Mouse (Mus musculus): ENCODE results near the gene Hc. TPM values are rescaled to one million over a fixed set of nuclear protein-coding genes. Genes with fewer than 3 reads are reported as not detected.

Hc gene
- polyA plus RNA-seq, 1 experiment from 2014 or later, result 0.45 TPM

DNA sequence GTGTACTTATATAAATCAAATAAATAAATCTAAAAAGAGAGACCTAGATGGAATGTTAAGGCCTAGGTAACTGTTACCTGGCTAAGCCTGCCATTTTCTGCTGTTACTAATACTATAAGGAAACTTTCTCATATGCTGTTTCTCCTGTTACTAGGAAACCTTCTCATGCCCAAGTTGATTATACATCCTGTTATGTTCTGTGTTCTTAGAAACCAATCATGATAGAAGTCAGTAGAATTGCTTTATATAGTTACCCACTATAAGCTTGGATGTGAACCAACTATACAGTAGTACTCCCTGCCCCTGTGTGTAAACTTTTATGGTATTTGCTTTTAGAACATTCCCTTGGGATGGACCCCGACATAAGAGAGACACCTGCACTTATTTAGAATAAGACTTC is 73.6 kb downstream of the Hc start:
- Histone ChIP-seq H3K9ac (no peak overlapping the region), H3K4me3 (replicated peaks) (no peak overlapping the region)
- no peak for ATAC-seq (ENCODE audit: low FRiP score)

DNA sequence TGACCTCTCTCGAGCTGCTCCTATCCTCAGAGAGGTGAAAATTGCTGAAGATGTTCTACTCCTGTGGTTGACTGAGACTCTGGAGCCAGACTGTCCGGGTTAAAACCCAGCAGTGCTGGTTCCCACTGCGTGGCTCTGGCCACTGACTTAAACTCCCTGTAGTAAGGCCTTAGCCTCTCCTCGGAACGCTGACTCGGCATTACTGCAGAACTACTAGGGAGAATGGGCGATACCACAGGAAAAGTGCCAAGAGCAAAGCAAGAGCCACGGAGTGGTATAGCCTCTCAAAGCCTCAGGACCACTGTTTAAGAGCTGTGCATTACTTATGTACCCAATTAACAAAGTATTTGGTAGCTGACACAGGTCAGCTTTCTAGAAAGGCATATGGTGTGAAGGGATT is 76.4 kb downstream of the Hc start:
- H3K27ac ChIP-seq, result no peak overlapping the region
- H3K36me3 ChIP-seq (replicated peaks), result no peaks in the 10 kb centered on the region
- H3K4me3 ChIP-seq (replicated peaks), result no peak overlapping the region
- no peaks in the 10 kb centered on the region for H3K9me3 ChIP-seq
- WGBS, result 89% methylated on average over 8 of the region's 8 CpGs
- H3K9ac ChIP-seq, result no peak overlapping the region
- no peak for ATAC-seq (ENCODE audit: low FRiP score)
- no peak overlapping the region for H3K4me2 ChIP-seq
- H3K27me3 ChIP-seq, result no peaks in the 10 kb centered on the region
- H3K4me1 ChIP-seq, result peaks cover 13% of the 10 kb centered on the region

More for the DNA sequence above, 73.6 kb downstream of the Hc start:
- Histone ChIP-seq H3K4me2 (no peak overlapping the region), H3K36me3 (replicated peaks) (no peaks in the 10 kb centered on the region), H3K4me1 (peaks cover 14% of the 10 kb centered on the region), H3K27ac (no peak overlapping the region), H3K9me3 (no peaks in the 10 kb centered on the region), H3K27me3 (no peaks in the 10 kb centered on the region)
- WGBS, result 84% methylated on average over 1 of the region's 1 CpGs

DNA sequence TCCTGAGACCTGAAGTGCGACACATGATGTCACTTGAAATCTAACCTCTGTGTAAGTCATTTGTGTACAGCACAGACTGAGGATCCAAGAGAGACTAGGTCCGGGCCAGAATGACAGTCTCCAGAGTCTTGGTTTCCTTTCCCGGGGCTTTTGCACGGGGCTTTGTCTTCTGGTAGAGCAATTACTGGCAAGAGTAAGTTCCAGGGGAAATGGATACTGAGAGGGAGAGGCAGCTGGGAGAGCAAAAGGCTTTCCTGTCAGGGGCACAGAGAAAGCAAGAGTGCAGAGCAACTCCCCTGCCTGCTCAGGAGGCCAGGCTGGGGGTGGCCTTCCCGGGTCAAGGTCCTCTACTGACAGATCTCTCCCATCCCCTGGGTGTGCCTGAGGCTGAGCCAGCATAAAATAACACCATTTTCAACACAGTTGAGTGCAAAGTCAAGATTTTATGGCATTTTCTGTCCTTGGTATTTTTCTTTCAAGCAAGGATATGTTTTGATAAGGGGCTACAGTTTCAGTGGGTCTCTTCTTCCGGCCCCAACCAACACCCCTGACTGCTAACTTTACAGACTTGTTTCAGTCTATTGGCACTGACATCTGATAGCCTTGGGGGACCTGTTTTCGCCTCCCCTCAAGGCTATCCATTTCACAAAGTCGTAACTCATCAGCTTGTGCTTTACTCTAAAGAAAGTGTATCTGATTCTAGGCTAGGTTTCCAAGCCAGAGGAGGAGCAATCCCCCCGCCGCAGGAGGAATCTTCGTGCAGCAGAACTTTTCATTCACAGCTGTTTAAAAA is 78.1 kb downstream of the Hc start:
- no peak overlapping the region for H3K27ac ChIP-seq
- H3K36me3 ChIP-seq (replicated peaks), result no peaks in the 10 kb centered on the region
- no peak overlapping the region for H3K9ac ChIP-seq
- H3K4me3 ChIP-seq (replicated peaks), result no peak overlapping the region
- no peaks in the 10 kb centered on the region for H3K9me3 ChIP-seq
- peaks cover 13% of the 10 kb centered on the region for H3K4me1 ChIP-seq
- no peak overlapping the region for H3K4me2 ChIP-seq
- no peaks in the 10 kb centered on the region for H3K27me3 ChIP-seq
- no peak for ATAC-seq (ENCODE audit: low FRiP score)
- 67% methylated on average over 11 of the region's 11 CpGs for WGBS

DNA sequence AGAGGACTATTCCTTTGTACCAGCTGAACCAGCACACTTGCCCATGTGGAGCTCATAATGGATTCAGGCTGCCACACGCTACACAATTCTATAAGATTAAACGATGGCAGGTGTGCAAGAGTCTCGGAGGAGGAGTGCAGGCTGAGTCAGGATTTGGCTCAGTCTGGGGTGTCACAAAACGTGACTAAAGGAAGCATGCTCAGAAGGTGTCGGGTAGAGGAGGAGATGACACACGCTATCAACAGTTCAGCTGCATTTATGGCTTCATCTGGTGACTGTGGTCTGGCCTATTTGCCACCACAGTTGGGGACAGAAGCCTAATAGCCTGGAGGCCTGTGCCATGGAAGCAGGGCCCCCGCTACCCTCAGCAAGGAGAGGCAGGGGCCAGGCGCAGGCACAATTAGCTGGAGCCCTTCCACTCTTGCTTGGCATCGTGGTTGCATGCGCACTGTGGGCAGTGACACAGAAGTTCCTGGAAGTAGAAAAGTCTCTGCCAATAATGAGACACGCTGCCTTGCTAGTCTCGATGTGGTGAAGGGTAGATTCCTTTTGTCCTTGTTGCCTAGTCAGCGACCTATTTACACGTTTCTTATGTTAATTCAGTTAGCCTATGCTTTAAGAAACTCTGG is 79.0 kb downstream of the Hc start:
- H3K36me3 ChIP-seq (replicated peaks), result no peaks in the 10 kb centered on the region
- H3K27ac ChIP-seq, result no peak overlapping the region
- 60% methylated on average over 14 of the region's 14 CpGs for WGBS
- no peak overlapping the region for H3K9ac ChIP-seq
- H3K4me1 ChIP-seq, result peaks cover 13% of the 10 kb centered on the region
- no peaks in the 10 kb centered on the region for H3K27me3 ChIP-seq
- no peak for ATAC-seq (ENCODE audit: low FRiP score)
- H3K9me3 ChIP-seq, result no peaks in the 10 kb centered on the region
- H3K4me2 ChIP-seq, result no peak overlapping the region
- no peak overlapping the region for H3K4me3 ChIP-seq (replicated peaks)

DNA sequence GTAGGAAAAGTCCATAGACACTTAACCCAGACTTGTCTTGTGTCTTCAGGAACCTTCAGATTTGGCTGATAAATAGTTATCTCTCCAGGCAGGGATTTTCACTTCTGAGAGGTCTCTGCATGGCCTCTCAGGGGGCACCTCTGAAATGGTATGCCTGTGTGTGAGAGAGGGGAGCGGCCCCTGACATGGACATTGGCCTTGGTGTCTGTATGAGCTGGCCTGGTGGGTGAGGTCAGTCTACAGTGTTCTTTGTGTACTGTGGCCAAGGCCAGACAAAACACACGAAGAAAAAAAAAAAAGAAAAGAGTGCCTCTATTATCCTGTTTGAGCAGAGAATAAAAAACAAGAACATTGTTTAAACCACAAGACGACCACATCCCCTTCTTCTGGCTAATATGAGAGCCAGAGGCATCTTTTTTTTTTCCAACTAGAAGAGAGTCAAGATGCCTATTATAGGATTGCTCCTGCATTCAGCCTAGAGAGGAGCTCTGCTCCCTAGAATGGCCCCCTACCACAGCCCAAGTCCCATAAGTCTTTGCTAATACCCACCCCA is 81.7 kb downstream of the Hc start:
- Histone ChIP-seq H3K9ac (no peak overlapping the region), H3K36me3 (replicated peaks) (no peaks in the 10 kb centered on the region), H3K4me1 (peaks cover 13% of the 10 kb centered on the region), H3K4me2 (no peak overlapping the region), H3K27ac (no peak overlapping the region), H3K4me3 (replicated peaks) (no peak overlapping the region), H3K9me3 (no peaks in the 10 kb centered on the region), H3K27me3 (no peaks in the 10 kb centered on the region)
- no peak for ATAC-seq (ENCODE audit: low FRiP score)
- 62% methylated on average over 3 of the region's 3 CpGs for WGBS

DNA sequence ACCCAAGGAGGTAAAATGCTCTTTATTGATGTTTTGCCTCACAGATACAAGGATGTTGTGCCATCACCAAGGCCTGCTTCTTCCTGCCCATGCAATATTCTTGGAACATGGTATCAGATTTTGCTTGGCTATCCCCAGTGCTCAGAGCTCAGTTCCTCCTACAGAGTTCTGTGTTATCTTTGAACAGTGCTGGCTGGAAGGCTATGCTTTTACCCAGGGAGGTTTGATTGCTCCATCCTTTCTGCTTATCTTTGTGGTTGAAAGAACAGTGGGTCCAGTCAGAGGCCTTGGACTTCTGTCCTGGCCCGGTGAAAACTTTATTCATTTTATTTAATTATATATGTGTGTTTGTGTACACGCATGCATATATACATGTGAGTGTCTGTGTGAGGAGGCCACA is 83.0 kb downstream of the Hc start:
- ATAC-seq (ENCODE audit: low FRiP score), result no peak
- H3K9ac ChIP-seq, result no peak overlapping the region
- no peak overlapping the region for H3K4me3 ChIP-seq (replicated peaks)
- no peaks in the 10 kb centered on the region for H3K27me3 ChIP-seq
- H3K4me2 ChIP-seq, result no peak overlapping the region
- no peak overlapping the region for H3K27ac ChIP-seq
- no peaks in the 10 kb centered on the region for H3K36me3 ChIP-seq (replicated peaks)
- WGBS, result 97% methylated on average over 2 of the region's 2 CpGs
- peaks cover 12% of the 10 kb centered on the region for H3K4me1 ChIP-seq
- H3K9me3 ChIP-seq, result no peaks in the 10 kb centered on the region

DNA sequence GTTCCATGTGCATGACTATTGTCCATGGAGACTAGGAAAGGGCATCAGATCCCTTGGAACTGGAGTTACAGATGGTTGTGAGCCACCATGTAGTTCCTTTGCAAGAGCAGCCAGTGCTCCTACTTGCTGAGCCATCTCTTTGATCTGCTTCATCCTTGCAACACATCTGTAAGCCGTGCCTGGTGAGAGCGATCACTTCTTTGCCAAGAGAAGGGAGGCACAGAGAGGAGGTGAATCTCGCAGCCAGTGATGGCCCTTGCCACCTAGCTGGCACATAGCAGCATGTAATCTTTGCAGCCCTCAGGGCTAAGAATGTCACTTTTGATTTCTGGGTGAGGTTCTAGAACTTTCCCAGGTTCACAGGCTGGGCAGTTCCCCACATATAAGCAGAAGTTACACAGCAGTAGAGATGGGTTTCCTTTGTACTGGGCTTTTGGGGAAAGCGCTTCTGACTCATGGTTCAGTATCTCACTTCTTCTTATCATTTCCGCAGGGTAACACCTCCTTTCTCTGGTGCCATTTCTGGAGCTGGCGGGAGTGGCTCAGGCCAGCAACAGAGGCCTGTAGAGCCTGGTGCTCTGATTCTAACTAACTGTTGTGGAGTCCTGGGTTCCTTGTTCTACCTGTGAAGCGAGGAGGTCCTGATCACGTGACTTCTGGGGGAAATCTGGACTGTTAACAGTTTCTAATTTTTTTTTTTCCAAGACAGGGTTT is 84.1 kb downstream of the Hc start:
- 89% methylated on average over 8 of the region's 8 CpGs for WGBS

DNA sequence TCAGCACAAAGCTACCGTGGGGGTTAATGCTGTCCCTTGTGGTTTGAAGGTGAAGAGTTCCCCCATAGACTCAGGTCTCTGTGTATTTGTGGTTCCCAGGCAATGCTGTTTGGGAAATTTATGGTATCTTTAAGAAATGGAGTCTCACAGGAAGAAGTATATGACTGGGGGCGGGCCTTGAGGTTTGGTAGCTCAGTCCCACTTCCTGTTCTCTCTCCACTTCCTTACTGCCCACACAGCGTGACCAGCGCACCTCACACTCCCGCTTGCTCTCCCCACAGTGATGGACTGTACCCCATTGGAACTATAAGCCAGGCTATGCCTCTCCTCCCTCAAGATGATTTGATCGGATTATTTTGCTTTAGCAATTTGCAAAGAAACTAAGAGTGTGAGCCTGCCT is 84.8 kb downstream of the Hc start:
- WGBS, result 91% methylated on average over 6 of the region's 6 CpGs
- Histone ChIP-seq H3K27me3 (no peaks in the 10 kb centered on the region), H3K36me3 (replicated peaks) (no peaks in the 10 kb centered on the region), H3K9ac (no peak overlapping the region), H3K4me1 (no peaks in the 10 kb centered on the region), H3K27ac (no peak overlapping the region), H3K4me2 (no peak overlapping the region), H3K9me3 (no peaks in the 10 kb centered on the region), H3K4me3 (replicated peaks) (no peak overlapping the region)
- ATAC-seq (ENCODE audit: low FRiP score), result no peak

More for the DNA sequence above, 84.1 kb downstream of the Hc start:
- Histone ChIP-seq H3K36me3 (replicated peaks) (no peaks in the 10 kb centered on the region), H3K27ac (no peak overlapping the region), H3K4me3 (replicated peaks) (no peak overlapping the region), H3K9me3 (no peaks in the 10 kb centered on the region), H3K4me2 (no peak overlapping the region), H3K27me3 (no peaks in the 10 kb centered on the region), H3K4me1 (peaks cover 3% of the 10 kb centered on the region), H3K9ac (no peak overlapping the region)
- no peak for ATAC-seq (ENCODE audit: low FRiP score)

DNA sequence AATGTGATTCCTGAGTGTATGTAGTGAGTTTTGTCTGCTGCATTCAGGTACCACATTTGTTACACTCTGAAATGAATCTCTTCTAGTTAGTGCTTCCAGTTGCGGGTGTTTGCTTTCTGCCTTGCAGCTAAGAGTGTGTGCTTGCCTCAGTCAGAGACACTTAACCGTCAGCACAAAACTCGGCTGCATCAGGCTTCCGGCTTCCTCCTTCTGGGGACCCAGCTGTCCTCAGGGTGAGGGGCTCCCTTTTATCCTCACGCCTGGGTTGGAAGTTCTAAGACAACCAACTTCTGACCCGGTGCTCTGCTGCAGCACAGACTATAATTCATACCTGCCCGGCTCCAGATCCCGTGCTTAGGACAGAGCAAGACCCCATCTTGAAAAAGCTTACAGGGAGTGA is 88.2 kb downstream of the Hc start:
- WGBS, result 88% methylated on average over 8 of the region's 8 CpGs
- no peak overlapping the region for H3K9ac ChIP-seq
- no peak overlapping the region for H3K27ac ChIP-seq
- no peaks in the 10 kb centered on the region for H3K4me1 ChIP-seq
- H3K27me3 ChIP-seq, result no peaks in the 10 kb centered on the region
- H3K36me3 ChIP-seq (replicated peaks), result no peaks in the 10 kb centered on the region
- H3K4me2 ChIP-seq, result no peak overlapping the region
- no peak for ATAC-seq (ENCODE audit: low FRiP score)
- H3K4me3 ChIP-seq (replicated peaks), result no peak overlapping the region
- no peaks in the 10 kb centered on the region for H3K9me3 ChIP-seq

DNA sequence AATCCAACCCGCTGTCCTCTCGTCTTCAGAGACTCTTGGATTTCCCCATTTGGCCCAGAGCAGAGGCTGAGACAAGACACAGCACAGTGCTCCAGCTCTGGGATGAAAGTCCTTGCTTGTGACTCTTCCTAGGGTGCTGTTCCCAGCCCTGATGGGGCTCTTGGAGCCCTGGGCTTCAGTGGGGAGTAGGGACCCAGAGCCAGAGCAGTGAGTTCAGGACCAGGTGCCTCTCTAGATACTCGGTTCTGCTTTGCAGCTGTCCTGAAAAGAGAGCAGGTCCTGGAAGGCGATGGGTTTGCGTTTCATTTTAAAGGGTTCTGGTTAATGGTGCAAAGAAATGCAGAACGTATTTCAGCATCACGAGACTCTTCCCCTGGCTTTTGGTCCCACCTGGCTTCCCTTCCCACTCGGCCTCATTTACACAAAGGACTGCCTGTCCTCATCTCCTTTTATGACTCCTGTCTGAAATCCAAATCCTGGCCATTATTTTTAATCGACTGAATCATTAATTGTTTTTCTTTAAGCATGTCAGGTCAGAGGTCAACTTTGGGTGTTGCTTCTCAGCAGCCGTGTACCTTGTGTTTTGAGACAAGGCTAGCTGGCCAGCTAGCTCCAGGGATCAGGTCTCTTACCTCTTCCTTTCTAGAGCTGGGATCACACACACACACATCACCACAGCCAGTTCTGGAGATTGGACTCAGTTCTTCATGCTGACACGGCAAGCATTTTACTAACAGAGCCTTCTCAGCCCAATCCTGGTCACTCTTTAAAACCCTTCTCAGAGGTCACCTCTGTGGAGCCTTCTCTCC is 90.0 kb downstream of the Hc start:
- no peak overlapping the region for H3K4me2 ChIP-seq
- no peaks in the 10 kb centered on the region for H3K9me3 ChIP-seq
- H3K4me1 ChIP-seq, result no peaks in the 10 kb centered on the region
- no peaks in the 10 kb centered on the region for H3K36me3 ChIP-seq (replicated peaks)
- no peak overlapping the region for H3K4me3 ChIP-seq (replicated peaks)
- WGBS, result 79% methylated on average over 11 of the region's 11 CpGs
- H3K27me3 ChIP-seq, result no peaks in the 10 kb centered on the region
- ATAC-seq (ENCODE audit: low FRiP score), result no peak
- no peak overlapping the region for H3K27ac ChIP-seq
- H3K9ac ChIP-seq, result no peak overlapping the region

DNA sequence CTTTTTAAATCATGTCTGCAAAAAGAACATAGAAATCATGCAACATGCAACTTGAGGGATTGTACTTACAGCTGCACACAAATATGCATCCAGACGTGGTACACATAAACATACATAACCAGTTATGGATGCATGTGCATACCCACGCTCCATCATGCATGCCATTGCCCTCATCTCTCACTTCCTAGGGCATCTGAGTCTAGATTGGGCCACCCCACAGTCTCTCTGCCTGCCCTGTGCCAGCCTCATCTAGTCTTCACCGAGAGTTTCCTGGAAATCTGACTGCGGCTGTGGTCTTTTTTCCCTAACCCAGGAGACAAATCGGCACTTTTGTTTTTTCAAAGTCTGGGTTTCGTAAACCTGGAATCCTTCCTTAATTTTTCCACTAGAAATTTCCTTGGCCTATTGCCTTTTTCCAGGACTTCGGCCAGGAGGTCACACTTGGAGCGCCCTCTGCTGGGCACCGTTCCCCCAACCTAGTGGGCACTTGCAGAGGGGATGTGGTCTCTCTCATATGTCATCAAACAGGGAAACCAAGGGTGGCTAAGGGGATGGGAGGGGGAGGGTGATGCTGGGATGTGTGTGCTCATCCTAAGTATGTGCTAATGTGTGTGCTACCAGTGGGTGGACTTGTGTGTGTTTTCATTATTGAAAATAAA is 91.0 kb downstream of the Hc start:
- 42% methylated on average over 9 of the region's 9 CpGs for WGBS
- no peak overlapping the region for H3K9ac ChIP-seq
- no peaks in the 10 kb centered on the region for H3K36me3 ChIP-seq (replicated peaks)
- H3K4me1 ChIP-seq, result no peaks in the 10 kb centered on the region; the same call in 1 of the 2 replicates
- H3K4me3 ChIP-seq (replicated peaks), result no peak overlapping the region
- H3K4me2 ChIP-seq, result no peak overlapping the region
- no peak overlapping the region for H3K27ac ChIP-seq
- ATAC-seq (ENCODE audit: low FRiP score), result 0 out of 2 replicates have a peak, but pooled peaks have one; percentile 39
- no peaks in the 10 kb centered on the region for H3K9me3 ChIP-seq
- H3K27me3 ChIP-seq, result no peaks in the 10 kb centered on the region
